Mouse (Mus musculus) heart, adult 8-10 months (tissue): Measurements from ENCODE around the gene Flrt1. TPM values are rescaled to one million over a fixed set of nuclear protein-coding genes. Genes with fewer than 3 reads are reported as not detected.

ENCODE experiments used
- DNase-seq: peaks from one replicate; pipeline ENCODE4 v3.0.0; 2022; ENCODE audit warnings: low spot score
- total RNA-seq, 4 experiments: library from RNA; stranded (reverse); gene quantifications; 2 replicates each; pipeline ENCODE4 v1.2.4; 2022

Gene Flrt1
- total RNA-seq, 4 experiments from 2014 or later = 0.92 to 2.0 (median 1.4) TPM

DNA sequence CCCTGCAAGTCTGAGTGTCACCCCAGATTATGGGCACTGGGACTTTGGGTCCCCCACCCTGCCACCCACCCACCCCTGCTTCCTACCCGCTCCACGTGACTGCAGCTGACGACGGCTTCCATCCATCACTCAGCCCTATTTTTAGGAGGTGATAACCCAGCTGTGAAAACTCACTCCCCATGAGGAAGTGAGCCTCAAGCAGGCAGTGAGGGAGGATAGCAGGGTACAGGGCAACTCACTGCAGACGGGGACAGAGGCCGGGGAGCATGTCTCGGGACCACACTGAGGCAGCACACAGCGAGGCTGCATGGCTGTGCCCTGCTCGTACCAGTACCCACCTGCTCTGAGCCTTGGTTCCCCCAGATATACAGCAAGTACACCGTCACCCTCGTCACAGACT lies 24.8 kb upstream of the Flrt1 start:
- DNase-seq = no peak

DNA sequence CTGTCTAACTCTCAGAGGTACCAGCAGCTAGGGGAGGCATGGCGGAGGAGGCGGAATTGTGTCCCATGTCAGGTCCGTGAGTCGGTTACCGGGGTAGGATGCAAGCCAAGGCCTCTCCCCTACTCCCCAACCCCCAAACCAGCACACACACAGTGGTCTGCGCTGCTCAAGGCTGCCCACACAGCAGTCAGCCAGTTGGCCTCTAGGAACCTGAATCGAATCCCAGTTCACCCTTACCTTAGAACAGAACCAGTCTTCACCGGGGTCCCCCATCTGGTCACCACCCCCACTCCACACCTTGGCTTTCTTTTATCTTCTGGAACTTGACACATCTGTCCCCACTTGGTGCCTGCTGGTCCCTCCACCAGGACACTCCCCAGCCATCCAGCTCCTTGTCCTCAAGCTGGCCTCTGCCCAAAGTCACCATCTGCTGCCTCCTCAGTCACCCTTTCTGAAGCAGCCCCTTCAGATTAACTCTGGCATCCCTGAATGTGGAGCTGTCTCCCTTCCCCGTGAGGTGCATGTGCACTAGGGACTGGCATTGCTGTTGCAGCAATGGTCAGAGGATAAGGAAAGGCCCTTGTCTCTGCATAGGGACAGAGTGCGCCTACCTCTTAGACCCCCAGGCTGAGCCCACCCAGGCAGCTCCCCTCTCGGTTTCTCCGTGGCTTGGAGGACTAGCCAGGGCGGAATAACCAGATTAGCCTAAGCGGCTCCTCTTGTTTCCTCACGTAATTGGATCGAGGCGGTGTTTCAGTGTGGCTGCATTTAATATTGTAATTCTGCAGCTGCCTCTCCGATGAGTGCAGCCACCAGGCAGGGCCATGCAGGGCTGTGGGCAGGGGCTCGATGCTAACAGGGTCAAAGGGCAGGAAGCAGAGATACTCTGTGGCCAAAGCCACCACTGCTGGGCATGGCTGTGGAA lies 23.3 kb upstream of the Flrt1 start:
- no peak for DNase-seq

DNA sequence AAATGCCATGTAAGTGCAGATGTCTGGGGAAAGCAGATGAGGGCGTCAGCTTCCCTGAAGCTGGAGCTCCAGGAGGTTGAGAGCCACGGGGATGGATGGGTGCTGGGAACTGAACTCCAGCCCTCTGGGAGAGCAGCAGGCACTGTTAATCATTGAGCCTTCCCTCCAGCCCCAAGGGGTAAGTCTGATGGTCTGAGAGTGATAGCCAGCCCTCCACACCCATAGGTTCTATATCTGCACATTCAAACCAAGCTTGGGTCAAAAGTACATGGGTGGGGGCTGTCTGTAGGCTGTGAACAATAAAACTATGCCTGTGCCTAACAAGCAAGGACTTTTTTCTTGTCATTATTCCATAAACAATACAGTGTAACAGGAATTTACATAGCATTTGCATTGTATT lies 21.4 kb upstream of the Flrt1 start:
- DNase-seq = no peak

DNA sequence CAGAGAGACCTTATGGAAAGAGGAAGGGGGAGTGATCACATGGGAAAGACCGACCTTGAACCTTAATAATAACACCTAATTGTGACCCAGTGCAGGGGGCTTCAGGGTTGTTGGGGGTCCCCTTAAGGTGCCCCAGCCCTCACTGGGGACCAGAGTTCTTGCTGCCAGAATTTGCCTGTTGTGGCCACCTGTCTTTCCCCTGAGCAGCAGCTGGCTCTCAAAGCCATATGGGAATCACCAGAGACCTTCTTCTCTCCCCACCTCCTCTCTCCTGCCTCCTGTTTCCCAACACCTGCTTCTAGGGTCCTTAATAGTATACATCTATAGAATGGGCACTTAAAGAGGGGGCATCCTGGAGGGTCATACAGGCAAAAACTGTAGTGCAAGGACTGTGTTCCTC lies 20.7 kb upstream of the Flrt1 start:
- DNase-seq = no peak

DNA sequence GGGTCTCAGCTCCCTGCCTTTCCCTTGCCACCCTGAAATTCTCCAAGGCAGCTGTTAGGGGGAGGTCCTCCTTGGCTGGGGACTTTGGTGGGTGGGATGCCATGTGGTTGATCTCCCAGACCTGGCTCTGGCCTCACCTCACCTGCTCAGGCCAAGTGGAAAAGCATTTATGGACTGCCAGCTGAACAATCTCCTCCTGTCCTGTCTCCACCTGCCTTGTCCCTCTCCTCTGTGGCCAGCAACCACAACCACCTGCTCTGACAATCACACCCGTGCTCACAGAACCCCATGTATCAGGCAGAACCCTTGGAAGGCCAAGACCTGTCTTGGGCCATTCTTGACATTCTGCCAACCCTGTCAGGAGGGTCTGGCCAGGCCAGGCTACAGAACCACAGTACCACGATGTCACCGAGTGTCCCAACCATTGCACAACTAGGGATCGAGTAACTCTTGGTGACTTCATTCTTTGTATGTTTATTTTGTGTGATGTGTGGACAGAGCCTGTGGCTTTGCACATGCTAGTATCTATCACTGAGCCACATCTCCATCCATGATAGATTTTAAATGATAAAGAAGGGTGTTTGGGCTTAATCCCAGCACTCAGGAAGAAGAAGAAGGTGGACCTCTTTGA lies 20.1 kb upstream of the Flrt1 start:
- DNase-seq = no peak

DNA sequence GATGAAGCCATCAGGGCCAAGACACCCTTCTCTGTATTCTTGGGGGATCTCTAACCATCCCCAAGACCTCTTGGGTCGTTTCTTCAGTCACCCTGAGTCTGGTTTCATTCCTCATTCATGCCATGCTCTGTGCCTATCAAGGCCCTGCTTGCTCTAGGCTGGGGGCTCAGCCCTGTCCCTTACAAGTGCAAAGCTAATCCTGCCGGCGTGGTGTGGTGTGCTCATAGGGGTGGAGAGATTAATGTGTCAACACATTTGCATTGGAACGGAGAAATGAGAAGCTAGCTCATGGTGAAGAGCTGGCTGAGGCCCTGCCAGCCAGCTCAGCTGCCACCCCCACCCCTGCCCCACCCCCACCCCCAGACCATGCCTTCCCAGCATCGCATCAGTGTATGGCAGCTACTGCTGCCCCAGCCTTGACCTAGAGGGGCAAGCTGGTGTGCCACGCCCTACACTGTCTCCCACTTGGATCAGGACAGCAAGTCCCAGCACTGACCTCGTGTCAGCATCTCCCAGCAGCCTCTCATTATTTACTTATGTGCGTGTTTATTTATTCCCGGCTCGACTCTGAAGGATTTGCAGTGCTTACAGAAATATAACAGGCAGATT lies 17.3 kb upstream of the Flrt1 start:
- no peak for DNase-seq

DNA sequence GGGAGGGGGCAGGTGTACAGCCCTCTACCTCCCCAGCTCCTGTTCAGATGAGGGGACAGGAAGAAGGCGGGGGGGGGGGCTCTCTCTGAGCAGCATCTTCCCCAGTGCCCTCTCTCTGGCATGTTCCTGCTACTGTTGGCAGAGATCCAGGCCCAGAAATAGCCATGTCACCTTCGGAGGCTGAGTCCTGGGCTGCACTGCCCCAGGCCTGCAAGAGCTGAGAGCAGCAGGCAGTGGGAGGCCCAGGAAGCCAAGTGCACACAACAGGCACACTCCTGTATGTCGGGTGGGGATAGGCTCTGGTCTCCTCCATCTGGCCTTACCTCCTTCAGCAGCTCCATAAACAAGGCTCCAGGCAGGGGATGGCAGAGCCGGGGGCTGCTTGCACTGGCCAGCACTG lies 16.7 kb upstream of the Flrt1 start:
- peak; percentile 49 for DNase-seq

DNA sequence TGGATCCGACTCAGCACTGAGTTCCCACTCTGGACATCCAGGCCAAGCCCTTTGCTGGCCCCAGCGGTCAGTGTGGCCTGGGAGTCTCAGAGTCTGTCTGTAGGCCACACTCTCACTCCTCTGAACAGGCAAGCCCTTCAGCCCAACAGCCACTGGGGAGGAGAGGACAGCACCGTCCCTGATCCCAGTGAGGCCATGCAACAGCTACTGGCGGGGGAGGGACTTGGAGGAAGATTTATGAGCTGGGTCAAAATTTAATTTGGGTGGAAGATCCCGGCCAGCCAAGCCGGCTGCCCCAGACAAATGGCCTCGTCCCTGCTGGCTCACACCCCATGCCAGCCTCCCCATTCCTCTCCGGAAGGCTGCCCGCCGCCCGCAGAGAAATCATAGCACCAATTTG lies 15.7 kb upstream of the Flrt1 start:
- DNase-seq = no peak

DNA sequence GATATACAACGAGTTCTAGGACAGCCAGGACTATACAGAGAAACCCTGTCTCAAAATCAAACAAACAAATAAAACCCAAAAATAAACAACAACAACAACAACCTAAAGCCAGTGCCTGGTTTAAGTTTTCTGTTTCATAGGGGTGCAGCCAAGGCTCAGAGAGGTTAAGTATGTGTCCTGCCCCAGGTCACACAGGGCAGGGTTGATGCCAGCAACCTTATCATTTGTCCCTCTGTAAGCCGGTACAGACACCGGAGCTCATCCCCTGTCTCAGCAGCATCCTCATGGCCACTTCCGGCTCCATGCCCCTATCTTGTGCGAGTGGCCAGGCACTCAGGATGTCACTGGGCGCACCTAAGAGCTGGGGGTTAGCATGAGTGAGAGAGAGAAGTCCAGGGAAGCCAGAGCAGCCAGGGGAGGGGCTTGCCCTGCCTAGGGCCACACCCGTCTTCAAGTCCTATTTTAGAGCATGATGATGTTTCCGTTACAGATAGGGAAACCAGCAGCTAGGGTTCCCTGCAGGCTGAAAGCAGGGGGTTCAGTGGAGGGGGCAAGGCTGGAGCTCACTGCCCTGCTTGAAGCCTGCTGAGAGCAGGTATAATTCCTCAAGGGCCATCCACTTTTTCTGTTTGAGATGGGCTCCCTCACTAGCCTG lies 12.3 kb upstream of the Flrt1 start:
- no peak for DNase-seq

DNA sequence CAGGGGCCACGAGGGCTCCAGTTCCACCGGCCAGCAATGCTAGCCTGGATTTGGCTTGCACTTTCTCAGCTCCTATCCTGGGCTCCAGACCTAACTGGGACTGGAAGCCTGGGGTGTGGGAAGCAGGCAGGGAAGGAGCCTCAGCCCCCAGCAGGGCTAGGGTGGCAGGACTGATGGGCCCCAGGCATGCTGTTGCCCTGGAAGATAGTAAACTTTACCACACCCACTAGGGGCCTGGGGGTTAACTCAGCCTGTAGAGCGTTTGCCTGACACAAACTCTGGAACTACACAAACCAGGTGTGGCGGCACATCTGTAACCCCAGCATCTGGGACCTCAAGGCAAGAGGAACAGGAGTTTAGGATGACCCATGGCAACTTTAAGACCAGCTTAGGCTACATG lies 11.6 kb upstream of the Flrt1 start:
- DNase-seq = no peak

DNA sequence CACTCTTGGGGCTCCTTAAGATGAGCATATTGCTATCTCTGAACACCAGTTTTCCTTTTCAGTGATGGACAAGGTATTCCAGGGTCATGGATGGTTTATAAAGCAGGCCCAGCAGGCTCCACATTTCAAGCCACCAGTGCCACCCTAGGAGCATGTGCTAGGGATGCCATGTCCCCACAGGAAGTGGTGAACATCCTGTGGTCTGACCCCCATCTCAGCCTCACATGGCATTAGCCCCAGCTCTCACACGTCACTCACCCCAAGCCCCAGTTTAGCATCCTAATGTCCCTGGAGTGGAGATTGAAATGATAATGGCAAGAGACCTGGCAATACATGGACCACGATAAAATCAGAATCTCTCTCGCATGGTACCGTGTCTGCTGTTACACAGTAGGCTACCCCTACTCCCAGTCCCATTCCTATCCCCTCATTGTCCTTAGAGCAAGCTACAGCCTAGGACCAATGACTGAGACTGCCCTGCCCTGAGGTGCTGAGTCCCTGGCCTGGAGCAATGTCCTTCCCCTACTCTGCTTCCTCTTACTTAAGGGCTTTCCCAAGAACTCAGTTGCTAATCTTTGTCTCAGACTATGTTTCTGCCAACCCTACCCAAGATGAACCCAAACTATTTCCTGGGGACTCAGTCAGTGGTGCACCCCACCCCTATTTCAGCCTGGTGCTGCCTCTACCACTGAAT lies 10.7 kb upstream of the Flrt1 start:
- DNase-seq = no peak

DNA sequence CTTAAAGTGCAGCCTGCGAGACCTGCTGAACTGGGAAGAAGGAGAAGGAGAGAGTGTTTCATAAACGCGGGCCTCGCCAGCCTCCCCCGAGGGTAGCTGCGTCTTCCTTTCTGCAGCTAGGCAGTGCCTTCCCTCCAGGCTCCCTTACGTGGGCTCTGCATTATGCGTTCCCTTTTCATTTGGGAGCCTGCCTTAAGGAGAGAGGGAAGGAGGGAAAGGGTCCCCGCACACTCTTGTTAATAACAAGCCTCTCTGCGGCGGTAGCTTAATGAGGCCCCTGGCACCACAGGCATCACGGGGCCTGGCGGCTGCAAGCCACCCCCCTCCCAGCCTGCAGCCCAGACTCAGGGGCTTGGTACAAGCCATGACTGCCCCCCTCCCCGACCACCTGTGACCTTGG lies 8.0 kb upstream of the Flrt1 start:
- no peak for DNase-seq

DNA sequence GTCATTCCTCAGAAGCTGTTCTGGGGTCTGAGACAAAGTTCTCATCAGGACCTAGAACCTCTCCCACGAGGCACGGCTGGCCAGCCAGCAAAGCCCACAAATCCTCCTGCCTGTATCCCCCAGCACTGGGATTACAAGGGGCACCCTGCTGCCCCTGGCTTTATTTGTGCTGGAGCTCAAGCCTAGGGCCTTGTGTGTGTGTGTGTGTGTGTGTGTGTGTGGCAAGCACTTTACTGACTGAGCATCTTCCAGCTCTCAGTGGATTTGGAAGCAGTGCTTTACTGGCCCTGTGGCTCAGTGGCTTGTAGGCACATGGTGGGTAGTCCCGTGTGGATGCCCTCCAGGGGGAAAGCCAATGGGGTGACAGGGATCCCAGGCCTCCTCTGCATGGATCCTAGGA lies 7.1 kb upstream of the Flrt1 start:
- DNase-seq = no peak

DNA sequence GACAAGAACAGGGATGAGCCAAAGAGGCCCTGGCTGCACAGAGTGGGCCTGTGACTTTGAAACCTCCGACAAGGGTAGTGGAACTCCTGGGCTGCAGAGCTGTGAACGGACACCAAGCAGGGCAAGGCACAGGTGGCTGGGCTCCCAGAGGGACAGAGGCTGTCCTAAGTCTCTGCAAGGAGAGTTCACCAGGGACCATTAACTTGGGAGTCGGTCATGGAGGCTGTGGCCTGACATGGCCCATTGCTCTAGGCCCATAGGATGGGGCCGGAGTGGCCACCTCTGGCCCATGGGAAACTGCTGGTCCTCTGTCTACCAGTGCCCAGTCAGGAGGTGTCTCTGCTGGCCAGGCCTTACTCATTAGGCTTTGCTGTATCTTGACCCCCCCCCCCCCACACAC lies 6.2 kb upstream of the Flrt1 start:
- no peak for DNase-seq

DNA sequence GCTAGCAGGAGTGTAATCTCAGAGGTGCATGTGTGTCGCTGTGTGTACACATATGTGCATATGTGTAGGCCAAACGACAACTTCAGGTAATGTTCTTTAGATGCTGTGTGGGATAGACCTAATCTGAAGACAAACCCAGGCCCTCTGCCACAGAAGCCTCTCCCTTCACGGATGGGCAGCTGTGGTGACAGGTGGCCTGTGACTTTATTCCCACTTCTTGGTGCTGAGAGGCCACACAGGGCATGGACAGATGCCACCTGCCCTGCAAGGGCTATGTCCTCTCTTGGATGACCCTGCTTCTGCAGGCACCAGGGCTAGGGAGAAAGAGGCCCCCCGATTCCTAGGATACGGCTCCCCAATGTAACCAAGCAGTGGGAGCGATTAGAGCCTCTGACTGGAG lies 5.8 kb upstream of the Flrt1 start:
- no peak for DNase-seq

DNA sequence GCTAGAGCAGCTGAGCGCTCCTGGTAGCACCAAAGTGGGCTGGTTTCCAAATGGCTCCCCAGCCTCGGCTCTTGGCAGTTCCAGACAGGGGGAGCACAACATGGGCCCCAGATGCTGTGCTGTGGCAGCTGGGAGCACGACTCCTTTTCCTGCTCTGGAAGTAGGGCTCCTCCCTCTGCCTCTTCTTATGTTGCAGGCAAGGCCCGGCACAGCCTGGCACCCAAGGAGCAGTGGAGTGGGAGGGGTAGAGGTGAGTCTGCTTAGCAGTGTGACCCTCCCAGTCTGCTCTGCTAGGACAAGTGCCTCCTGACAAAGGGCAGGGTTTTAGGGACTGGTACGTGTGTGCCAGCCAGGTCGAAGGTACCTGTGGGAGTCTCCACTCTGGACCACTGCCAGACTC lies 5.3 kb upstream of the Flrt1 start:
- DNase-seq = no peak

DNA sequence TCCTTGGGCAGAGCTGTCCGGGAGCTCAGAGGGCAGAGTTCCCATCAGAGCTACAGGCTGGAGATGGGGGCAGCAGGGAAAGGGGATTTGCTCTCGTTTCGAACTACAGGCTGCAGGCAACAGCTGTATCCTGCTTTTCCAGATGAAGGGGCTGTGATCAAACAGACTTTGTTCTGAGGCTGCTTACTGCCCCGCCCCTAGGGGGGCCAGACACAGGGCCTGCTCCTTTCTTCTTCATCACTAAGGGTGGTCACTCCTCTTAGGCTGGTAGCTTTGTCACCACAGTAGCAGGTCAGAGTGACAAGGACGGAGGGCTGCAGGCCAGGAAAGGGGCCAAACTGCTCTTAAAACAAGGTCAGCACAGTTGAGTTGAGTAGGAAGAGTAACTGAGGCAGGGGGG lies 4.6 kb upstream of the Flrt1 start:
- no peak for DNase-seq

DNA sequence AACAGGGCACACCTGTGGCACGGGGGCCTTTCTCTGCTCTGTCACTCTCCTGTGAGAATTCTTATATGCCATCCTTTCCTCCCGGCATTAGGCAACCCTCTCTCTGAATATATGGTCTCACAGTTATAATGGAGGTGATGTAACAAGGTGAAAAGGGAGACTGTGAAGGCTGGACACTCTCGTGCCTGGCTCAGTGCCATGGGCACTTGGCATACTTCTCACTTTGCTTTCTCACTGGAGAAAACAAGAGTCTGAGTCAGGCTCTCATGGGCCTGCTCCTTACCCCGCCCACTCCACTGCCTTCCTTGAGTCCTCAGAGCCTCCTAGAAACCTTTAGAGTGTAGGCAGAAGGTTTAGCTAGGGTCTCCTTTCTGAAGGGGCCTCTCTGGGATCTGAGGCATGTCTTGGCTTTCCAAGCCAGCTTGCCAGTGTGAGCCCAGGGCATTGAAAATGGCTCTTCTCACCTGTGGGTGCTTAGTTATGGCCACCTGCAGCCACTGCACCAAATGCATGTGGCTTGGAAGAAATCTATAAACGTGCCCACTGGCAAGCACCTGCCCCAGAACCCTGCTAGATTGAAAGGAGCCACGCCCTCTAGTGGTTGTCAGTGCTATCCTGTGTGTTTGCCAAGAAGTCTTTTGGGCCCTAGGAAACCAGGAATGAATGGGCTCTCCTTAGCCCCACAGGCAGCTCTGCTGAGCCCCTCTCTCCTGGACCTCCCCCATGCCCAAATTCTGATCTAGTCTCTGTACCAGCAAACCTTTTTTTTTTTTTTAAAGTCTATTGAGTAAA lies 2.8 kb upstream of the Flrt1 start:
- DNase-seq = no peak

DNA sequence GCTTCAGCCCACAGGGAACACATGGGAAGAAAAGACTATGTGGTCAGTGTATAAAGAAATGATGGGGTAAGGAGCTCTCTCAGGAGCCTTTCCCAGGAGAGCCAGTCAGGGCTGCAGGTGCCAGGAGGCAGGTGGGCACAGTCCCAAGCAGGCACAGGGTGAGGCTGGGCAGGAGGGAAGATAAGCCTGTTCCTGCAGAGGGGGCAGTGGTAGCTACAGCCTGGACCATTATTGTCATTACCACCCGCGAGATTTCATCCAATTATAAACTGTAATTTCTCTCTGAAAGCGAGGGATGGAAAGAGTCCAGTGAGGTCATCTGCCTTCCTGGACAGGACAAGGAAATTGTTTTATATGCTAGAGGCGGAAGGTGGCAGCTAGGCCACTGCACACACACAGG lies 1.6 kb upstream of the Flrt1 start:
- DNase-seq = no peak

DNA sequence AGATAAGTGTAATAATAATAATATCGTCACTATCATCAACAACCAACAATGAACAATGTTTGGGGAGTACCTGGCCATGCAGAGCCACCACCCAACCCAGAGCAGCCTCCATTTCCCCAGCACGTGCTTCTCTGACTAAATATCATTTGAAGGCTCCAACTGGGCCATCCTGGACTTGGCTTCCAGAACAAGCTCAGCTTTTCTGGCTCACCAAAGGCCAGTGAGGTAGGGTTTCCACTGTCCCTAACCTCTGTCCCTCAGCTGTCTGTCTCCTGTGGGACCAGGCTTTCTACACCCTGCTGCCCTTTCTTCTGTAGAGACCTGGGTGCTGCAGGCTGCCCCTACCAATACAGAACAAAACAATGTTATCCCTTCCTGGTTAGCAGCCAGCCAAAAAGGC lies 1.0 kb upstream of the Flrt1 start:
- no peak for DNase-seq

DNA sequence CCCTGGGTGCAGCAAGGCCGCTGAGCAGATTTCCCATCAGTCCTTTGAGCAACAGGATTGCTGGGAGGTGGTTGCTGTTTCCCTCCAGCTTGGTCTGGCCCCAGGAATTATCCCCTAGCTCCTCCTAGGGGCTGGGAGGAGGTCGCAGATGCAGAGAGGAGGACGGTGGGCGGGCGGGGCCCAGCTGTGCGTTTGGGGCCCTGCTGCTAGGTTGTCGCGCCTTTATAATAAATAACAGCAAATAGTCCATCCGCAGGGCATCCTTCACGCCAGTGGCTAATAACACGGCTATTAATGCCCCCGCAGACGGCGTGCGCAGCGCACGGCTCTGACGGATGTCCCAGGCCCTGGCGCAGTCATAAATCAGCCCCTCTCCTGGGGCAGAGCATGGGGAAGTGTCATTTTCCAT lies 1.5 kb downstream of the Flrt1 start:
- no peak for DNase-seq
